Mouse (Mus musculus): ENCODE data around the gene Usp12. TPM values are rescaled to one million over a fixed set of nuclear protein-coding genes. Genes with fewer than 3 reads are reported as not detected.

Usp12 gene
- 7.8 and 7.9 TPM in 2 replicates for polyA plus RNA-seq (2012; rRNA removed)

DNA sequence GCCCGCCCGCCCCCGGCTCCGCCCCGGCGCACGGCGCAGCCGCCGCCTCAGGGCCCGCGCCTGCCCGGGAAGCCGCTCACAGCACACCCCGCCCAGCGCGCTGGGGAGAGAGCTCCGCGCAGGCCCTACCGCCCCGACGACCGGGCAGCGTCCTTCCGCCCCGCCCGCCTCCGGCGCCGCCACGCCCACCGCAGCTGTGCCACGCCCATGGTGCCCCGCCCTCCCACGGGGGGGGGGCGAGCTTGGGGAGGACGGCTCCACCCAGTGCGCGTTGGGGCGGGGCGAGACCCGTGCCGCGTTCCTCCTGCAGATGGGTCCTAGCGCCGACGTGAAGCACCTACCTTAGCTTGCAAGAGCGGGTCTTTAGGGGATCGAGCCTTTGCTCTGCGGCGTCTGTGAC is at the start of gene Usp12:
Gene Usp12 (minus strand): TSS at position 154 of the 400 bp plus-strand sequence.

DNA sequence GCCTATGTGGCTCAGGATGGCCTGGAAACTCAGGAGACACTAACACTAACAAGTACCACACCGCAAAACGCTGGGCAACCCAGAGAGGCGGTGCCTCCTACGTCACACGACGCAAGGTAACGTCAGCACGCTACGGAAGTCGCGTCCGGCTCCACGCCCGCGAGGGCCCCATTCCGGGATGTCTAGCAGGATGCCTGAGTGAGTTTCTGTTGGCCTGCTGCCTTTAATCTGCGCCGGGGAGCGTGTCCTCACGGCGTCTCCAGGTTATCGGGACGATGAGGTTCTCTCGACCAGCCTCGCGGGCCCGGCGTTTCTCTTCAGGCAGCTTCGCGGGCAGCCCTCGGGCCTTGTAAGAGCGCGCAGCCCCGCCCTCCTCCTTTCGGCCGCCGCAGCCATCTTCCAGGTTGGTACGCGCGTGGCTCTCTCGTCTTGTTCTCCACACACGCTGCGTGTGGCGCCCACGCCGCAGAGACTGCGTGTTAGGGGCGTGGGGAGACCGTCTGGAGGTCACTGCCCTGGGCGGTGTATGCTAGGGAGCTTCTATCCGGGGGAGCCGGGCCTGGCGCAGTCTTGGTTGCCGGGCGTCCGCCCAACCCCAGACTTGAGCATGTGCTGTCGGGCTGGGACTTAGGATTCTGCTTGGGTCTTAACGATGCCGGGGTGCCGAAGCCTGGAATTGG is 38.1 kb upstream of the Usp12 start, which contains the start of gene Rpl21:
Gene Rpl21 (plus strand): TSS at position 122 of the 680 bp plus-strand sequence.

Other genes with a start within 250 kb of the Usp12 start
- not detected in 2 replicates for gene Gm3415, start 238.9 kb downstream of the Usp12 start, polyA plus RNA-seq (2012; rRNA removed)
- gene Gpr12, start 209.8 kb downstream of the Usp12 start, polyA plus RNA-seq (2012; rRNA removed), result 0.31 and 0.86 TPM in 2 replicates
- 26.6 and 53.7 TPM in 2 replicates for gene Rpl21, start 37.9 kb upstream of the Usp12 start, polyA plus RNA-seq (2012; rRNA removed)
- gene Rasl11a, start 50.1 kb upstream of the Usp12 start, polyA plus RNA-seq (2012; rRNA removed), result 23.0 and 26.9 TPM in 2 replicates
- gene Gtf3a, start 153.7 kb upstream of the Usp12 start, polyA plus RNA-seq (2012; rRNA removed), result 123 and 144 TPM in 2 replicates
- gene Mtif3, start 168.8 kb upstream of the Usp12 start, polyA plus RNA-seq (2012; rRNA removed), result 10.7 and 12.8 TPM in 2 replicates

Measured in ovary, adult 2 months (tissue).